Mouse (Mus musculus) left cerebral cortex, adult 11 months (tissue): ENCODE measurements around the gene Klc1.

Experiments used
- DNase-seq: peaks from one replicate; pipeline ENCODE4 v3.0.0; 2022; ENCODE audit warnings: low spot score

Klc1 gene

GRCm38 (mm10) chr12:111774156-111774555 is 15.5 kb downstream of the Klc1 start:
- no peak for DNase-seq

DNA sequence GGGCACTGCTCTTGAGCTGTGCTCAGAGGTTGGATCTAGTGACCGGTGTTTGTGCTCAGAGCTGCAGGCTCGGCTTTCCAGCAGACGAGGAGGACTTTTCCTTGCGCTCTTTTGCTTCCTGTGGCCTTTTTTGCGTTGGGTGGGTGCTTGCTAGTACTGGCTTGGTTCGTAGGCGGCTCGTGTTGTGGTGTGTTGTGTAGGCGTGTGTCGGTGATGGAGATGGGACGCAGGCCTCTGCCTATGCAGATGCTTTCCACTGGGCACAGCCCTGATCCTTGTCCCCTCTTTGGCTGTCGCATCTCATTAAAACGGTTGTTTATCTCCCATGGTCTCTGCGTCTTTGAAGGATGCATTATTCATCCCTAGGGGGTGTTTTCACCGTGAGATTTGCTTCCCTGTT is 16.2 kb downstream of the Klc1 start:
- no peak for DNase-seq

DNA sequence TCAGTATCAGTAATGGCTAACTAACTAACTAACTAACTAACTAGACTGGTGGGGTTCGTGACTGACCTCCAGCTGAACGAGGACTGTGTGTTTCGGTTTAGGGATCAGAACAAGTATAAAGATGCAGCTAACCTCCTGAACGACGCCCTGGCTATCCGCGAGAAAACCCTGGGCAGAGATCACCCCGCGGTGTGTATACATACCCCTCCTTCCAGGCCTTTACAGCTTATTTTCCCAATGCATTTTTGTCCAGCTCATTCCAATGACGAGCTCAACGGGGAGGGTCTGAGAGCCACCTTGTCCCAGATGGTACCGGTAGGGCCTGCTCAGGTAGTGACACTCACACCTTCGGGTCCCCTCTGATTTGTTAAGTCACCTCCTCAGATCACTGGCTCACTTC is 19.3 kb downstream of the Klc1 start:
- DNase-seq: no peak

GRCm38 (mm10) chr12:111779544-111779943 is 20.9 kb downstream of the Klc1 start:
- no peak for DNase-seq

DNA sequence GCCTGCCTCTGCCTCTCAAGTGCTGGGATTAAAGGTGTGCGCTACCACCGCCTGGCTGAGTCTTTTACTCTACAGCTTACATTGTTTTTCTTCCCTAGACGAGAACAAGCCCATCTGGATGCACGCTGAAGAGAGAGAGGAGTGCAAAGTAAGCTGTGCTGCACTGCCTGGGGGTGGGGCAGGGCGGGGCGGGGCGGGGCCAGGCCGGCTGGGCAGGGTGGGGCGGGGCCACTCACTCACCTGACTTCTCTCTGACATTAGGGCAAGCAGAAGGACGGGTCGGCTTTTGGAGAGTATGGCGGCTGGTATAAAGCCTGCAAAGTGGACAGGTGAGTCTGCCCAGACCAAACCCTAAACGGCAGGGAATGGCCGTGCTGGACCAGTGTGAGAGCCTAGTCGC is 26.5 kb downstream of the Klc1 start:
- no peak for DNase-seq

- DNase-seq: no peak
These were observed 28.4 kb downstream of the Klc1 start for GRCm38 (mm10) chr12:111787015-111787414.

- DNase-seq: no peak
These were observed 31.4 kb downstream of the Klc1 start for GRCm38 (mm10) chr12:111790090-111790489.

GRCm38 (mm10) chr12:111790631-111791030 is 32.0 kb downstream of the Klc1 start:
- DNase-seq: no peak

DNA sequence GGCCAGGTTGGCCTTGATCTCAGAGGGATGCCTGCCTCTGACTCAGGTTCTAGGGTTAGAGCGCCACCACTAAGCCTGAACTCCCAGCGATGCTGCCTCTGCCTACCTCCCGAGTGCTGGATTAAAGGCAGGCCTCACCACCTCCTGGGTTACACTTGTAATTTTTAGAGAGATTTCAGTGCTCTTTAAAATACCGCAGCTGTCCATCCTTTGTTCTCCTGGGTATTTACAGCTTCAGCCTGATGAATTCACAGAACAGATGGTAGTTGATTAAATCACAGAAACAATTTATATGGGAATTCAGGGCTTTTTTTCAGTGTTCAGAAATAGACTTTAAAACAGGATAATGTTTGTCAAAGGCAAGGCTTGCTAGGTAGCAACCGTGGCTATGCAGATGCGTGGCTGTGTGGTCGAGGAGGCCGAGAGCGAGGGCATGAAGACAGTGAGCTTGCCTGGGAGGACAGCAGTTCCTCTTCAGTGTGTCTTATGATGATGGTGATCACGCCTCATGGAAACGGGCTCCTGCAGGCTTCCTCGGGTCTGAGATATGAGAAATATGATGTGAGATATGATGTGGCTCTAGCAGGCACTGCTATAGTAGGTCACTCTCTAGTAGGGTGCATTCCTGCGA is 32.9 kb downstream of the Klc1 start:
- no peak for DNase-seq

DNA sequence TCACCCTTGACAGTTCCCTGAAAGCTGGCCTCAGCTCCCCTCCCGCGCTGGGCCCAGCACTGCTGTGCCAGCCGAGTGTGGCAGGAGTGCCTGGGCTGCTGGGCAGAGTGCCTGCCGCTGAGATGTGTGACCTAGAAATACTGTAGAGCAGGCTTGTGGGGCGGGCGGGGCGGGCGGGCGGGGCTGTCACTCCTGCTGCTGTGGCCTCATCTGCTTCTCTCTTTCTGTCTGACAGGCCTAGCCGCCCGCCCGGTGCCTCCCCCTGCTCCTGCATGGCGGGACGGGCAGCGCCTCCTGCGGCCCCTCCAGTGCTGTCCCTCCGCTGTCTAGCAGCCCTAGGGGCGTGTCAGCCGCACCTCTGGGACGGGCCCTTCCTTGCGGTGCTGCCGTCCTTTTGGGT is 35.5 kb downstream of the Klc1 start:
- DNase-seq: no peak

GRCm38 (mm10) chr12:111794526-111795179 is 36.0 kb downstream of the Klc1 start:
- no peak for DNase-seq

DNA sequence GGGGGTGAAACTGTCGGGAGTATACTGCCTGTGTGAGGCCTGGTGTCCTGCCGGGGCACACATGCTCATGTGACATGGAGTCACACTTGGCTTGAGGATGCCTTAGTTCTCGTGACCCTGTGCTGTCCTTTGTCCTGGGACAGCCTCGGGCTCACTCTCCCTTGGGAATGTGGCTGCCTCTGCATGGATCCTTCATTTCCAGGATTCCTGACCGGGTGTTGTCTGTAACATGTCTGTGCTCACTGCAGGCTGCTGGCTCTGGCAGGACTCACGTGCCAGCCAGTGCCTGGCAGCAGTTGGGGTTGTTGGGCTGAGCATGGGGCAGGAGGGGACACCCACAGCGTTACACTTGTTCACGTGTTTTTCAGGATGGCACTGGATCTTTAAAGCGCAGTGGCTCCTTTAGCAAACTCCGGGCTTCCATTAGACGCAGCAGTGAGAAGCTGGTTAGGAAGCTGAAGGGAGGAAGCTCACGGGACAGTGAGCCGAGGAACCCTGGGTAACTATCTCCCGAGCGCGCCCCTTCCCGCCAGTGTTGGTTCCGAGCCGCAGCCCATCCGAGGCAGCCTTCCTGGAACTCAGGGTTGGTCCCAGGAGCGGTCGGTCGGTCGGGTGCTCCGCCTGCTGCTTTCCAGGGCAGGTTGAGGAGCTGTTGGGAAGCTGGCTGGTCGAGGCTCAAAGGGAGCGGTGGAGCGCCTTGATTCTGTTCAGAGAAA is 36.7 kb downstream of the Klc1 start:
- no peak for DNase-seq

GRCm38 (mm10) chr12:111797251-111797650 is 38.6 kb downstream of the Klc1 start:
- no peak for DNase-seq

DNA sequence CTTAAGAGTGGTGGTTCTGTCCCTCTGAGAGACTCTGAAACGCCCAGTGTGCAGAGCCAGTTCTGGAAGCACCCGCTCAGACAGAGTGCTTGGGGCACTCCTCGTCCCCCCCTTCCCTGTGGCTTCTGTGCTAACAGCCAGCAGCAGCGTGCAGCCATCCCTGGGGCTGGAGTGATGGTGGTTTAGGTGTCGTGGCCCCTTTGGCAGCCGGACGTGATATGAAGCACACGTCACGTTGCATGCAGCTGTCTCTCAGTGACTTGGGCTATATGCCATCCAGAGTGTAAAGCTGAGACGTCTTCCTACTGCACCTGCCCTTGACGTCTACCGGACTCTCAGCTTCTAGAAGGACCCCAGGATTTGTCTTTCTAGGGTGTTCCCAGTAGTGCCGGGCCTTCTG is 39.8 kb downstream of the Klc1 start:
- no peak for DNase-seq

DNA sequence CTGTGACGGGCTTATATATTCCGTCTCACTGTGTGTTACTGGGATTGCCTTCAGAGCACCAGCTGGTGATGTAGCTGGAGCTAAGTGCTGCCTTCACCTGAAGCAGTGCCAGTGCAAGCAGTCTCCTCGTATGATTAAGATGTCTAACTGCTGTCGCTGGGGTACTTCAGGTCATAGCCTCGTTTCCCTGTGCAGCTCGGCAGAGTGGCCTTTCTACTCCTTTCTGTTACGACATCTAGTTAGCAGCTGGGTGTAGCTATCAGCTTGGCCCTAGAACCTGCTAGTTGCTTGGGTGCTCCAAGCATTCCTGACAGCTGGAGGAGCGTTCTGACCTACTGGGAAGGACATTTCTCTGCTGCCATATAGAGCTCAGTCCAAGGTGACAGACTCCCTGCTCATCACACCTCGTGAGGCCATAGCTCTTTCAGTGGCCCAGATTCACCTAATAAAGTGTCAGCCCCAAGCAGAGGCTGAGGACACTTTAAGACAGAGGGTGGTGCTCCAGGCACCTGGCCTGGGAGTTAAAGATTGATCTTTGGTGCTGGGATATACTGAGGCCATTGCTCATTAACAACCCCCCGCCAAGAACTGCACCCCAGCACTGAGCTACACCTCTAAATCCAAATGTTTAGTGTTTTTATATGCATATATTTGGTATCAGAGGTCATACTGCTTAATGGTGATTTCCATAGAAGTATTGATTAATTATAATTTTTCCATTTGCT is 42.0 kb downstream of the Klc1 start:
- no peak for DNase-seq

GRCm38 (mm10) chr12:111803538-111803937 is 44.9 kb downstream of the Klc1 start:
- no peak for DNase-seq

DNA sequence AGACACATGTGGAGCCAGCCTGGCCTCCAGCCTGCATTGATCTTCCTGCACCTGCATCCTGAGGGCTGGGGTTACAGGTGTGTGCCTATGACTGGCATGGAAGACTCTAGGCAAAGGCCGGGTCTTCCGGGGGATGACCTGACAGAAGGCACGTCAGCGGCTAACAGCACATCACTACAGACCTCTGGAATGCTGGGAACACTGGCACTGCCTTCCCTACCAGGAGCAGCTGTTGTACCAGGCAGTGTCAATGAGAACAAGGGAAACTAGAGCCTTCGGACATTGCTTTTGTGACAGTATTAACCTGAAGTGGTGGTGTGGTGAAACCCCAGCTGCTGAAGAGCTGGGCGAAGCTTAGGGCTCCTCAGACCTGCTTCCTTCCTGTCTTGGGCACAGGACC is 50.1 kb downstream of the Klc1 start:
- no peak for DNase-seq

DNA sequence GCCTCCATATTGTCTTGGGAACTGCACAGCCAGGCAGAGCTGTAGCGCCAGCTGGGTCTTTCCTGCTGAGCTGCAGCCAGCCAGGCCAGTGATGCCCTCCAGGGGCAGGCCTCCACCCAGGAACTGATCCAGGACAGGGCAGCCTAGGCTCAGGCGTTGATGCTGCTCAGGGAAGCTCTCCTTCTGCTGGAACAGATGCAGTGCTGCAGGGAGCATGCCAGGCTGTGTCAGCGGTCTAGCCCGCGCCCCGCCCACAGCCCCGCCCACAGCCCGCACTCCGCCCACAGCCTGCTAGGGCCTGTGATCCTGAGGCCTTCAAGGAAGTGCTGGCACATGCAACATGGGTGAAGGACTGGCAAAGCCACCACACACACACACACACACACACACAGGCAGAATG is 51.1 kb downstream of the Klc1 start:
- DNase-seq: peak; percentile 61

GRCm38 (mm10) chr12:111812075-111812474 is 53.4 kb downstream of the Klc1 start:
- no peak for DNase-seq

DNA sequence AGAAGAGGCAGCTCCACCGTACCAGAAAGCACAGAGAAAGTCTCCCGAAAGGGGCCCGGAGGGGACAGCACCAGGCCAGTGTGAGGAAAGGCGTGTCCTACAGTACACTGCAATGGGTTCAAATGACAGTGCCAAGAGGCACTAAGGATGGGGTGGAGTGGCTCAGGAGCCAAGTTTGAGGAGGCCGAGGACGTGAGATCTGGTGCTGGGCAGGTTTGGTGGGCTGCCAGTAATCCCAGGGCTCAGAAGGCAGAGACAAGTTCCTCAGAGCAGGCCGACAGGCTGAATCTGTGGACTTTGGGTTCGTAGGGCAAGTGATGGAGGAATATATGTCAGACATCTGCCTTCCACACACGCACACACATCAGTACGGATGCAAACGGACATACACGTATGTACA is 54.0 kb downstream of the Klc1 start:
- DNase-seq: no peak

- DNase-seq: no peak
These were observed 54.6 kb downstream of the Klc1 start for GRCm38 (mm10) chr12:111813111-111813765.
